Mouse (Mus musculus): Measurements from ENCODE around the gene Ctnnbip1. TPM values are rescaled to one million over a fixed set of nuclear protein-coding genes. Genes with fewer than 3 reads are reported as not detected.

The Ctnnbip1 gene
- polyA plus RNA-seq (2012; rRNA removed): 10.8 and 27.2 TPM in 2 replicates

DNA sequence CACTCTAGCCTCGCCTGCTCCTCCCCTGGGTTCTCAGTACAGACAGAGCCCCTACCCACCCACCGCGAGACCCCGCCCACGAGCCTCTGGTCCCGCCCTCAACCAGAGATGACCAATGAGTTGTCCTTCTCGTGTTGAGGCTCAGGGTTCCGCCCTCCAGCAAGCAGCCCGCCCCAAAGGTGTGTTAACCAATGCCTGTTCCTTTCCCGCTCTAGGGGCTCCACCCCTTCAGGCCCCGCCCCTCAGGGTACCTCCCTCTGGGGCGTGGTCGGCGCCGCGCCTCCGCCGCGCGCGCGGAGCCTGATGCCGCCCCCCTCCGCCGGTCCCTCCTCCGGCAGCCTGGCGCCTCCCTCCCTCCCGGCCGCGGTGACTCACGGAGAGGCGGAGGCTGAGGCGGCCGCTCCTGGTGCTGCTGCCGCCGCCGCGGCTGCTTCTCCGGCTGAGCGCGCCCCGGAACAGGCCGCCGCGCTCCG is at the start of gene Ctnnbip1:
Gene Ctnnbip1 (plus strand): TSS at position 369 of the 473 bp plus-strand sequence.
- WGBS: under 1% methylated on average over 44 of the region's 46 CpGs
- H3K36me3 ChIP-seq (ENCODE audit: control insufficient read depth, insufficient read depth, low read length): no peaks in the 10 kb centered on the region
- no peaks in the 10 kb centered on the region for H3K27me3 ChIP-seq (ENCODE audit: control insufficient read depth, insufficient read depth, low read length)
- TF ChIP-seq POLR2A (IDR thresholded peaks at IDR 0.05; ENCODE audit: low read depth, low read length) (peak; percentile 56), CTCF (IDR thresholded peaks at IDR 0.05; ENCODE audit: extremely low read depth, insufficient read length, insufficient replicate concordance, low read depth, low read length) (no peak)
- H3K27ac ChIP-seq (ENCODE audit: insufficient read depth, low read depth, low read length): no peak within 1 kb of the TSS; the same call in 1 of the 2 replicates
- peak within 1 kb of the TSS; percentile 76 for H3K4me3 ChIP-seq (ENCODE audit: low read depth, low read length)
- H3K4me1 ChIP-seq (ENCODE audit: control insufficient read depth, insufficient read depth, insufficient read length, low read length): peaks cover 11% of the 10 kb centered on the region; the same call in 1 of the 2 replicates

DNA sequence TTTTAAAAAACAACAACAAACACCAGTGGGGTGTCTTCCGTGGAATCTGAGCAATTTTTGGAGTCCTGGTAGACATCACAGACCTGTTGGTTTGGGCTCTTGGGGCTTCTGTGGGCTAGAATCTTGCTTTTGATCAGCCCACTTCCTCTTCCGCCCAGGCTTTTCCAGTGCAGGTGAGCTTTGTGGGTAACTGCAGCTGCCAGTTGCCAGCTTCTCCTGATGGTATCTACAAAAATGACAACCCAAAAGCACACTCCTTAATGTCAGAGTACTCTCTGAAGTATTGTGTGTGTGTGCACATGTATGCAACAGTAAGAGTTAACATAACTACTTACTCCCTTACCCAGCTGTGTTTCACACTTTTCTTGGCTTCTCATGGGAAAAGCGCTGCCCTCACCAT is 48.5 kb upstream of the Ctnnbip1 start:
- H3K36me3 ChIP-seq (ENCODE audit: control insufficient read depth, insufficient read depth, low read length): peaks cover 28% of the 10 kb centered on the region
- H3K27ac ChIP-seq (ENCODE audit: insufficient read depth, low read depth, low read length): no peak overlapping the region
- no peak overlapping the region for H3K4me3 ChIP-seq (ENCODE audit: low read depth, low read length)
- no peak for TF ChIP-seq CTCF (IDR thresholded peaks at IDR 0.05; ENCODE audit: extremely low read depth, insufficient read length, insufficient replicate concordance, low read depth, low read length)
- TF ChIP-seq POLR2A (IDR thresholded peaks at IDR 0.05; ENCODE audit: low read depth, low read length): no peak
- H3K4me1 ChIP-seq (ENCODE audit: control insufficient read depth, insufficient read depth, insufficient read length, low read length): peaks cover 5% of the 10 kb centered on the region; the same call in 1 of the 2 replicates
- WGBS: 94% methylated on average over 3 of the region's 3 CpGs
- H3K27me3 ChIP-seq (ENCODE audit: control insufficient read depth, insufficient read depth, low read length): no peaks in the 10 kb centered on the region

DNA sequence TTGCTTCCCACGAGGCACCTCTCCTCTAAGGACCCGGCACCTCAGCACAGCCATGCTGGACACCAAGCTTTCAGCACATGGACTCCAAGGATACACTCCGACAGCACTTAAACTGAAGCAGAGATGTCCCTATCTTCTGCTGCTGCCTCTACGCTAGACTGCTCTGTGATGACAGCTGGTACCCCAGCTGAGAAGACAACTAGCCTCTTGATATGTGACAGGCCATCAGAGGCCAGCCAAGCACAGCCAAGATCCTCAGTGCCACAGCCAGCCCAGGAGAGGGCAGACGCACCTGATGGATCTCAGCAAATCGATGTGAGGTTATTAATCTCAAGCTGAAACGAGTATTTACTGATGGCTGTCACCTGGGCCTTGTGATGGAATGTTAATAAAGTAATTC is 42.9 kb upstream of the Ctnnbip1 start:
- Histone ChIP-seq H3K4me3 (ENCODE audit: low read depth, low read length) (no peak overlapping the region), H3K27me3 (ENCODE audit: control insufficient read depth, insufficient read depth, low read length) (no peaks in the 10 kb centered on the region), H3K27ac (ENCODE audit: insufficient read depth, low read depth, low read length) (no peak overlapping the region), H3K4me1 (ENCODE audit: control insufficient read depth, insufficient read depth, insufficient read length, low read length) (no peaks in the 10 kb centered on the region), H3K36me3 (ENCODE audit: control insufficient read depth, insufficient read depth, low read length) (peaks cover 18% of the 10 kb centered on the region)
- no peak for TF ChIP-seq POLR2A (IDR thresholded peaks at IDR 0.05; ENCODE audit: low read depth, low read length)
- 63% methylated on average over 7 of the region's 7 CpGs for WGBS

DNA sequence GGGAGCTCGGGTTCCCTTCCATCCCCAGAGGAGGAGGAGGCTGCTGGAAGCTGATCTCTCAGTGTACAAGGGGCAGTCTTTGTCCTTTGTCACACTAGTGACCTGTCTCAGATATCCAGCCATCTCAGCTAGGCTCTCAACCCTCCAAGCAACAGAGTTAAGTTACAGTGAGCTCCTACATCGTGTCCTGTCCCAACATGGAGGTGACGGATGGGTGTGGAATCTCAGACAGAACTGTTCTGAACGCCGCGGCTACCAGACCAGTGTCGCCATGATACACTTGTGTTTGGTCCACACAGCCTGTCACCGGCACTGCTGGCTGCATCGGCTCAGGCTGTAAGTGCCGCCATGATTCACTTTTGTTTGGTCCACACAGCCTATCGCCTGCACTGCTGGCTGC is 41.0 kb upstream of the Ctnnbip1 start, which contains the start of gene Tmem274:
Gene Tmem274 (plus strand): TSS at position 301 of the 400 bp plus-strand sequence.
- Histone ChIP-seq H3K4me3 (ENCODE audit: low read depth, low read length) (no peak within 1 kb of the TSS), H3K4me1 (ENCODE audit: control insufficient read depth, insufficient read depth, insufficient read length, low read length) (no peaks in the 10 kb centered on the region), H3K27me3 (ENCODE audit: control insufficient read depth, insufficient read depth, low read length) (no peaks in the 10 kb centered on the region), H3K36me3 (ENCODE audit: control insufficient read depth, insufficient read depth, low read length) (peaks cover 12% of the 10 kb centered on the region), H3K27ac (ENCODE audit: insufficient read depth, low read depth, low read length) (no peak within 1 kb of the TSS)
- TF ChIP-seq POLR2A (IDR thresholded peaks at IDR 0.05; ENCODE audit: low read depth, low read length) (no peak), CTCF (IDR thresholded peaks at IDR 0.05; ENCODE audit: extremely low read depth, insufficient read length, insufficient replicate concordance, low read depth, low read length) (no peak)
- WGBS: 91% methylated on average over 11 of the region's 11 CpGs

DNA sequence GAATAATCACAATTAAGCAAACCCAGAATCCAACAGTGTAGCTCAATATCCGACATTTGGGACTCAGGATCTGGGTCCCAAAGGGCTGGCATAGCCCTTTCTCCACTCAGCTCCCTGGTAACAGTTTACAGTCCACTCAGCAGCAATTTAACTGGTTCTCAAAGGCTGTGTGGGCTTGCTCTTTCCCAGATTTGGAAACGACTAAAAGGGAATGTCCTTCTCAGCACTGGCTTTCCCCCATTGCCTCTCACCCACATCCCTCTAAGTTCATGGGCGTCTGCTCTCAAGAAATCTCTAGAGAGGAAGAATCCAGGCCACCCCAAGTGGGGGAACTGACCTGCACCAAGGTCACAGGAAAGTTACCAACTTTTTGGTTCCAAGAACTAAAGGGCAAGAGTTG is 33.5 kb upstream of the Ctnnbip1 start:
- peak overlapping the region; percentile 59 for H3K27ac ChIP-seq (ENCODE audit: insufficient read depth, low read depth, low read length)
- peaks cover 21% of the 10 kb centered on the region for H3K36me3 ChIP-seq (ENCODE audit: control insufficient read depth, insufficient read depth, low read length)
- TF ChIP-seq POLR2A (IDR thresholded peaks at IDR 0.05; ENCODE audit: low read depth, low read length) (no peak), CTCF (IDR thresholded peaks at IDR 0.05; ENCODE audit: extremely low read depth, insufficient read length, insufficient replicate concordance, low read depth, low read length) (no peak)
- WGBS: 44% methylated on average over 3 of the region's 3 CpGs
- peaks cover 6% of the 10 kb centered on the region; the same call in 1 of the 2 replicates for H3K4me1 ChIP-seq (ENCODE audit: control insufficient read depth, insufficient read depth, insufficient read length, low read length)
- H3K27me3 ChIP-seq (ENCODE audit: control insufficient read depth, insufficient read depth, low read length): no peaks in the 10 kb centered on the region
- H3K4me3 ChIP-seq (ENCODE audit: low read depth, low read length): peak overlapping the region; percentile 84

DNA sequence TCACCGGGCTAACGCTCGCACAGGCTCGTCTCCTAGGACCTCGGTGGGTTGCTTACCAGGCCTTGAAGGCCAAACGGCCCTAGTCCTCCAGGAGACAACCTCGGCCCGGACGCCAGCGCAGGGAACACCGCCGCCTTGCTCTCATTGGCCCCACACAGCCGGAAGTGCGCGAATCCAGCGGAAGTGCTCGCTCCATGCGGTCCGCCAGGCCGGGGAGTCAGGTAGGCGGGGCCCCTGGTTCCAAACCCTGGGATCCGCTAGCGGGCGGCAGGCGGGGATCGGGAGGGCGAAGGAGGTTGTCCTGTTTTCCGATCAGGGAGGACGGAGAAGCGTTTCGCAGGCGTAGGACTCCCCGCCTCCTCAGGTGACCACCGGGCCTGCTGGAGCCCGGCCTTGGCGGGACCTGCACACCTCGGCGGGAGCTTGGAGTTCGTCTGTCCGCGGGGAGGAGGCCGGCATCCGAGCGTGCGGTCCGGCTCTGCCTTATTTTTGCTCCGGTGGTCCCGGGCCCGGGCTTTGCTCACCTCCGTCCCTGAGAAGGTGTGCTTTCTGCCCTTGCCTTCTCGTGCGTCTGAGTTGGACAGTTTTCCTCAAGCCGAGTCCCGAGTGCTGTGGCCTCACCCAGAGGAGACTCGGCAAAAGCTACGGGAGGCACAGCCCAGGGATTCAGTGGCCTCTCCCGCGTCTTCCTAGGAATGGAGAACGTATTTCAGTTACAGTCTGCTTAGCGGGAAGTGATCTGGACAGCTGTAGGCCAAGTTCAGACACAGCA is 32.8 kb upstream of the Ctnnbip1 start, which contains the start of the genes Nmnat1 and Lzic:
Gene Nmnat1 (minus strand): TSS at position 150 of the 772 bp plus-strand sequence.
Gene Lzic (plus strand): TSS at position 177 of the 772 bp plus-strand sequence.
- H3K4me3 ChIP-seq (ENCODE audit: low read depth, low read length): peak within 1 kb of the TSS; percentile 84
- H3K27ac ChIP-seq (ENCODE audit: insufficient read depth, low read depth, low read length): peak within 1 kb of the TSS; percentile 72
- H3K4me1 ChIP-seq (ENCODE audit: control insufficient read depth, insufficient read depth, insufficient read length, low read length): peaks cover 8% of the 10 kb centered on the region; the same call in 1 of the 2 replicates
- no peaks in the 10 kb centered on the region for H3K27me3 ChIP-seq (ENCODE audit: control insufficient read depth, insufficient read depth, low read length)
- no peak for TF ChIP-seq CTCF (IDR thresholded peaks at IDR 0.05; ENCODE audit: extremely low read depth, insufficient read length, insufficient replicate concordance, low read depth, low read length)
- TF ChIP-seq POLR2A (IDR thresholded peaks at IDR 0.05; ENCODE audit: low read depth, low read length): peak; percentile 58
- under 1% methylated on average over 60 of the region's 60 CpGs for WGBS
- peaks cover 22% of the 10 kb centered on the region for H3K36me3 ChIP-seq (ENCODE audit: control insufficient read depth, insufficient read depth, low read length)

DNA sequence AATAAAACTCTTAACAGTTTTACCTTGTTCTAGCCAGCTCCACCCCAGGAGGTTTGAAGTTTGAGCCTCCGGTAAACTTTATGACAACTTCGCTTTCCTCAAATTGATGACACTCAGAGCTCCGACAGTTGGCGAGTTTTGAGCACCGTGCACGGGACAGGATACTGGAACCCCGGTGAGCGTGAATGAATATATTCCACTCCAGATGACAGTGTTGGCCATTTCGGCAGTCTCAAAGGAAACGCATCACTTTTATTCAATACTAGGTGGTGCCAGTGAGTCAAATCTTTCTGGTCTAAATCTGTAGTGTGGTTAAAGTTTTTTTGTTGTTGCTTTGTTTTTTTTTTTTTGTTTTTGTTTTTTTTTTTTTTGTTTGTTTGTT is 32.2 kb upstream of the Ctnnbip1 start:
- Histone ChIP-seq H3K27me3 (ENCODE audit: control insufficient read depth, insufficient read depth, low read length) (no peaks in the 10 kb centered on the region), H3K27ac (ENCODE audit: insufficient read depth, low read depth, low read length) (peak overlapping the region; percentile 72), H3K36me3 (ENCODE audit: control insufficient read depth, insufficient read depth, low read length) (peaks cover 22% of the 10 kb centered on the region), H3K4me3 (ENCODE audit: low read depth, low read length) (peak overlapping the region; percentile 84), H3K4me1 (ENCODE audit: control insufficient read depth, insufficient read depth, insufficient read length, low read length) (peaks cover 8% of the 10 kb centered on the region; the same call in 1 of the 2 replicates)
- under 1% methylated on average over 10 of the region's 10 CpGs for WGBS
- TF ChIP-seq CTCF (IDR thresholded peaks at IDR 0.05; ENCODE audit: extremely low read depth, insufficient read length, insufficient replicate concordance, low read depth, low read length): peak; percentile 9; the same call in 1 of the 2 replicates
- TF ChIP-seq POLR2A (IDR thresholded peaks at IDR 0.05; ENCODE audit: low read depth, low read length): no peak

All from small intestine, adult 2 months (tissue).